In the genomic region with DNA sequence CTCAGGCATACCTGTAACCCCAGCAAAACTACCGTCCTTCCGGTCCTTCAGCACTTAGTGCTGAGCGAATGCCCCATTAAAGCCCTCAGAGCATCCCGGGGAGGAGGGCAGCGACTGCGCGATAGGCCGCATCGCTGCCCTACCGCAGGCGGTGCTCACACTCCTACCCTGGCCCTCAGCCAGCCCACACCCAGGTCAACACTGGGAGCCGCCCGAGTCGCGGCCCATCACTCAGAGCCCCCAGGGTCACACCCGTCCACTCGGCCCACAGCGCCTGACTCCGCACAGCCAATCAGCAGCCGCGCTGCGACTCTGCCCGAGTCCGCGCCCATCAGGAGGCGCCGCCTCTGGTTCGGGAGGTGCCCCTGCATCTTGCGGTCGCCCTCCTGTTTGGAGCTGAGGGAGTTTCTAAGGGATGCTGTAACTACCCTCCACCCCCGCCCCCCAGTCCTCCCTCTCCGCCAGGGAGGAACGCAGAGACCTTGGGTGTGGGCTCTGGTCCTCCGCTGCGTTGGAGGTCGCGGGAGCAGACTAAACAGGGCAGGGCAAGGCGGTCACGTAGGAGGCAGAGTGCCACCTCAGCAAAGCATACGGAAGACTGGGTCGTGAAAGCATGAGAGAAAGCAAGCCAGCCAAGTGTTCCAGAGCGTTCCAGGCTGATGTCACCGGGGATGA, we compare ENCODE assay signal across 8 mouse cellular contexts. TPM values are rescaled to one million over a fixed set of nuclear protein-coding genes. Genes with fewer than 3 reads are reported as not detected.
DNase-seq lines count a peak whose midpoint lies in the region; ATAC-seq and TF ChIP-seq lines count a peak whose summit lies in the region.

No protein-coding gene starts in this region.

- WGBS in heart, embryonic 11.5 days (ENCODE audit: insufficient replicate concordance): under 1% methylated on average over 43 of the region's 43 CpGs
- under 1% methylated on average over 43 of the region's 43 CpGs for whole genome bisulfite sequencing in kidney, embryonic 16.5 days
- 2% methylated on average over 43 of the region's 43 CpGs for WGBS in liver, adult 2 months

- no peaks in the 10 kb centered on the region for H3K9me3 ChIP-seq in heart, embryonic 11.5 days (replicated peaks; ENCODE audit: control insufficient read depth, low read length)
- H3K9me3 ChIP-seq in kidney, embryonic 16.5 days (ENCODE audit: low read length): no peaks in the 10 kb centered on the region

- DNase-seq in brain, adult 2 months (ENCODE audit: low read depth, low spot score): peak; percentile 98
- no peak for DNase-seq in liver, adult 2 months (ENCODE audit: extremely low read depth, low read depth, low spot score)
- DNase-seq in splenic B cell, adult 2 months (ENCODE audit: low read depth, low spot score): peak; percentile 82

- peak overlapping the region; percentile 95 for H3K27ac ChIP-seq in heart, embryonic 11.5 days (ENCODE audit: low read depth, low read length)
- peak overlapping the region; percentile 95 for H3K27ac ChIP-seq in kidney, embryonic 16.5 days (ENCODE audit: low read length)
- H3K27ac ChIP-seq in liver, adult 2 months (replicated peaks; ENCODE audit: insufficient read depth, low read depth, low read length): no peak overlapping the region

- H3K27me3 ChIP-seq in C2C12 (ENCODE audit: control insufficient read depth, insufficient read depth, insufficient read length) (no peaks in the 10 kb centered on the region), myocyte (ENCODE audit: control insufficient read depth, insufficient read depth, insufficient read length) (no peaks in the 10 kb centered on the region)
- no peaks in the 10 kb centered on the region for H3K27me3 ChIP-seq in heart, embryonic 11.5 days (ENCODE audit: control insufficient read depth, insufficient read depth, low read length)
- H3K27me3 ChIP-seq in kidney, embryonic 16.5 days (ENCODE audit: insufficient read depth, low read length): no peaks in the 10 kb centered on the region
- peaks cover 7% of the 10 kb centered on the region; the same call in 1 of the 2 replicates for H3K27me3 ChIP-seq in liver, adult 2 months (ENCODE audit: control insufficient read depth, insufficient read depth, low read length)
- no peaks in the 10 kb centered on the region for H3K27me3 ChIP-seq in splenic B cell, adult 2 months (ENCODE audit: control insufficient read depth, insufficient read depth, low read length, poor library complexity, severe bottlenecking)

- TF ChIP-seq POLR2A in liver, adult 2 months (IDR thresholded peaks at IDR 0.05; ENCODE audit: extremely low read depth, insufficient read depth, low read length): no peak
- peak; percentile 67 for TF ChIP-seq POLR2A in myocyte (IDR thresholded peaks at IDR 0.05; ENCODE audit: insufficient read length, low read depth)

- TF ChIP-seq CTCF in C2C12 (IDR thresholded peaks at IDR 0.05; ENCODE audit: control insufficient read depth, insufficient read depth, insufficient read length): no peak
- no peak for TF ChIP-seq CTCF in liver, adult 2 months (IDR thresholded peaks at IDR 0.05; ENCODE audit: low read depth, low read length)

- H3ac ChIP-seq in C2C12 (ENCODE audit: control insufficient read depth, insufficient read length, low read depth) (peak overlapping the region; percentile 15), myocyte (ENCODE audit: control insufficient read depth, insufficient read length) (no peak overlapping the region)

- peak overlapping the region; percentile 82 for H3K4me2 ChIP-seq in heart, embryonic 11.5 days
- peak overlapping the region; percentile 84 for H3K4me2 ChIP-seq in kidney, embryonic 16.5 days (replicated peaks; ENCODE audit: low read depth, low read length)
- H3K4me2 ChIP-seq in myocyte (ENCODE audit: low read depth): peak overlapping the region; percentile 70

- H3K79me2 ChIP-seq in C2C12 (ENCODE audit: control insufficient read depth, insufficient read depth) (no peaks in the 10 kb centered on the region), myocyte (ENCODE audit: control insufficient read depth, insufficient read depth) (no peaks in the 10 kb centered on the region)
- no peaks in the 10 kb centered on the region for H3K79me2 ChIP-seq in liver, adult 2 months (ENCODE audit: control insufficient read depth, insufficient read depth, low read length)

- H3K36me3 ChIP-seq in C2C12 (ENCODE audit: control insufficient read depth, insufficient read depth) (no peaks in the 10 kb centered on the region), myocyte (ENCODE audit: control insufficient read depth, insufficient read depth) (no peaks in the 10 kb centered on the region)
- no peaks in the 10 kb centered on the region for H3K36me3 ChIP-seq in heart, embryonic 11.5 days (ENCODE audit: control insufficient read depth, insufficient read depth, low read length)
- no peaks in the 10 kb centered on the region for H3K36me3 ChIP-seq in kidney, embryonic 16.5 days (ENCODE audit: insufficient read depth, low read length)
- H3K36me3 ChIP-seq in liver, adult 2 months (ENCODE audit: control insufficient read depth, insufficient read depth, low read length): no peaks in the 10 kb centered on the region
- no peaks in the 10 kb centered on the region for H3K36me3 ChIP-seq in splenic B cell, adult 2 months (ENCODE audit: control insufficient read depth, insufficient read depth, low read length, poor library complexity, severe bottlenecking)

- peak; percentile 96 for ATAC-seq in erythroblast, adult 5-6 weeks (replicated peaks; ENCODE audit: low FRiP score, poor library complexity, severe bottlenecking)
- peak; percentile 100 for ATAC-seq in heart, embryonic 11.5 days (replicated peaks; ENCODE audit: insufficient number of reproducible peaks, low FRiP score, low TSS enrichment)
- peak; percentile 98 for ATAC-seq in kidney, embryonic 16.5 days (ENCODE audit: low FRiP score, low TSS enrichment)

- H3K79me3 ChIP-seq in C2C12 (ENCODE audit: low read depth): no peaks in the 10 kb centered on the region

- H3K9ac ChIP-seq in heart, embryonic 11.5 days (ENCODE audit: low read depth, low read length): peak overlapping the region; percentile 81
- H3K9ac ChIP-seq in kidney, embryonic 16.5 days (replicated peaks; ENCODE audit: low read length): peak overlapping the region; percentile 86
- peak overlapping the region; percentile 28 for H3K9ac ChIP-seq in liver, adult 2 months (ENCODE audit: low read depth, low read length)

- H3K4me1 ChIP-seq in heart, embryonic 11.5 days (ENCODE audit: control insufficient read depth, insufficient read depth, low read length): no peaks in the 10 kb centered on the region
- H3K4me1 ChIP-seq in kidney, embryonic 16.5 days (ENCODE audit: insufficient read depth, low read length): peaks cover 13% of the 10 kb centered on the region; the same call in 1 of the 2 replicates
- no peaks in the 10 kb centered on the region for H3K4me1 ChIP-seq in liver, adult 2 months (ENCODE audit: control insufficient read depth, insufficient read depth, low read length)

- H3K4me3 ChIP-seq in C2C12 (ENCODE audit: insufficient read depth, poor library complexity, severe bottlenecking) (peak overlapping the region; percentile 18), myocyte (no peak overlapping the region)
- H3K4me3 ChIP-seq in heart, embryonic 11.5 days (ENCODE audit: low read depth, low read length): peak overlapping the region; percentile 58
- peak overlapping the region; percentile 61 for H3K4me3 ChIP-seq in kidney, embryonic 16.5 days (ENCODE audit: low read length)
- H3K4me3 ChIP-seq in liver, adult 2 months (ENCODE audit: insufficient read depth, low read depth, low read length): peak overlapping the region; percentile 64

TF ChIP-seq in C2C12, 6 proteins besides CTCF, POLR2A, EP300 and RAD21:
- TF ChIP-seq MAX (IDR thresholded peaks at IDR 0.05) (peak; percentile 5), CEBPB (IDR thresholded peaks at IDR 0.05; ENCODE audit: low read depth) (no peak), MYOG (IDR thresholded peaks at IDR 0.05; ENCODE audit: control insufficient read depth, extremely low read depth, insufficient read length) (no peak), FOSL1 (IDR thresholded peaks at IDR 0.05; ENCODE audit: insufficient read depth, low read length, poor library complexity, severe bottlenecking) (no peak), USF1 (IDR thresholded peaks at IDR 0.05; ENCODE audit: low read depth) (peak; percentile 56), MYOD1 (IDR thresholded peaks at IDR 0.05; ENCODE audit: control insufficient read depth, insufficient read length, low read depth) (no peak)

TF ChIP-seq in myocyte, 11 proteins besides CTCF, POLR2A, EP300 and RAD21:
- no peak for TF ChIP-seq MAX (IDR thresholded peaks at IDR 0.05; ENCODE audit: low read depth)
- TF ChIP-seq E2F4 (IDR thresholded peaks at IDR 0.05; ENCODE audit: insufficient read depth): no peak
- TF ChIP-seq POLR2AphosphoS2 (IDR thresholded peaks at IDR 0.05; ENCODE audit: insufficient read length, low read depth): peak; percentile 56
- no peak for TF ChIP-seq CEBPB (IDR thresholded peaks at IDR 0.05; ENCODE audit: insufficient read depth, poor library complexity, severe bottlenecking)
- TF ChIP-seq MYOG (IDR thresholded peaks at IDR 0.05; ENCODE audit: control insufficient read depth in 1 of 3, insufficient read depth in 1 of 3, insufficient read length in 2 of 3, low read depth in 2 of 3): peak in 1 of 3 experiments; percentile 21
- no peak for TF ChIP-seq TCF3 (IDR thresholded peaks at IDR 0.05; ENCODE audit: insufficient read length, low read depth)
- peak in 2 of 3 experiments; percentile 3 to 63 for TF ChIP-seq MYOD1 (IDR thresholded peaks at IDR 0.05; ENCODE audit: control insufficient read depth in 1 of 3, insufficient read length in 2 of 3, low read depth in 2 of 3)
- TF ChIP-seq REST (IDR thresholded peaks at IDR 0.05; ENCODE audit: insufficient read depth, insufficient read length): no peak
- TF ChIP-seq SRF (IDR thresholded peaks at IDR 0.05; ENCODE audit: control insufficient read depth, insufficient read length, low read depth): no peak
- no peak for TF ChIP-seq USF1 (IDR thresholded peaks at IDR 0.05; ENCODE audit: low read depth)
- TF ChIP-seq TCF12 (IDR thresholded peaks at IDR 0.05; ENCODE audit: insufficient read depth, poor library complexity, severe bottlenecking): no peak

RNA-seq across cellular contexts. Expression of a gene that starts 26.5 kb away (rescaled TPM):
- polyA plus RNA-seq in C2C12 (2012; fragmentation: generic; extraction: Trizol): 144 TPM
- 11.3 and 16.7 TPM in 2 replicates for total RNA-seq in erythroblast, adult 5-6 weeks (2015; ENCODE audit: low replicate concordance)
- total RNA-seq in erythroblast, adult 5-6 weeks (2017; ENCODE audit: low replicate concordance): 17.3 and 20.9 TPM in 2 replicates
- polyA plus RNA-seq in heart, embryonic 11.5 days (2014; fragmentation: Nextera tagmentation; extraction: Ambion mirVana): 150 and 188 TPM in 2 replicates
- polyA plus RNA-seq in kidney, embryonic 16.5 days (2015; fragmentation: Nextera tagmentation; extraction: Ambion mirVana): 178 and 193 TPM in 2 replicates
- 2.2 and 3.9 TPM in 2 replicates for total RNA-seq in liver, adult 2 months (2014; rRNA removed)
- polyA plus RNA-seq in liver, adult 2 months (2012; rRNA removed): 2.7 and 2.9 TPM in 2 replicates
- polyA plus RNA-seq in myocyte (2012; fragmentation: generic; extraction: Trizol): 868 TPM

Comparison
In these comparisons a context has a peak if more than half of its experiments do, and no peak if none do; other contexts are left out.
1. H3K9ac ChIP-seq: peak in every context shown above with its lines; median percentile 86 in kidney, embryonic 16.5 days; 81 in heart, embryonic 11.5 days; 28 in liver, adult 2 months.
2. RNA of a gene that starts 26.5 kb away (polyA plus RNA-seq): 868 TPM in myocyte (single experiment), 178 to 193 TPM in kidney, embryonic 16.5 days, 150 to 188 TPM in heart, embryonic 11.5 days and 144 TPM in C2C12 (single experiment); 2.7 to 2.9 TPM in liver, adult 2 months; every median in the first group is over 10 times any median in the second.
3. Peak in every context shown above with its lines, with median percentiles within 50 percentile points of each other: ATAC-seq and H3K4me2 ChIP-seq.